27 mouse cellular contexts compared by ENCODE assay signal in genomic region chr10:12380139-12380538, GRCm38 (mm10).
"Had no signal": no experiment of that assay in that cellular context is flagged by ENCODE, and none has a peak within 500 bp of the region (broad histone marks: within the 10 kb centered on the region; RNA-seq: fewer than 3 reads in every experiment).

No protein-coding gene starts in this region.

- ATAC-seq: forebrain, embryonic 13.5 days; forebrain, embryonic 14.5 days; forebrain, embryonic 15.5 days; forebrain, embryonic 16.5 days; forebrain, postnatal 0 days had no signal

- H3K36me3 ChIP-seq: embryonic facial prominence, embryonic 10.5 days; embryonic facial prominence, embryonic 12.5 days; embryonic facial prominence, embryonic 15.5 days; forebrain, embryonic 10.5 days; forebrain, embryonic 12.5 days; forebrain, embryonic 15.5 days had no signal

- H3K27me3 ChIP-seq: embryonic facial prominence, embryonic 12.5 days; embryonic facial prominence, embryonic 13.5 days; embryonic facial prominence, embryonic 15.5 days; forebrain, embryonic 12.5 days; forebrain, embryonic 13.5 days; forebrain, embryonic 15.5 days had no signal

- H3K9ac ChIP-seq: embryonic facial prominence, embryonic 12.5 days; embryonic facial prominence, embryonic 13.5 days; embryonic facial prominence, embryonic 15.5 days; forebrain, embryonic 12.5 days; forebrain, embryonic 13.5 days; forebrain, embryonic 15.5 days; forebrain, postnatal 0 days had no signal

- DNase-seq: cerebellum, adult 9-11 months; cerebellum, postnatal 10 days; cerebellum, postnatal 14 days; cerebellum, postnatal 25 days; cerebellum, postnatal 36 days; embryo, embryonic 11 days; forebrain, postnatal 0 days; gastrocnemius, adult 2 months; gastrocnemius, postnatal 10 days; gastrocnemius, postnatal 14 days; gastrocnemius, postnatal 25 days; gastrocnemius, postnatal 36 days; heart, adult 11 months; heart, adult 18-20 months; heart, adult 2 months had no signal

- H3K27ac ChIP-seq: embryonic facial prominence, embryonic 10.5 days; embryonic facial prominence, embryonic 12.5 days; embryonic facial prominence, embryonic 13.5 days; embryonic facial prominence, embryonic 15.5 days; forebrain, embryonic 10.5 days; forebrain, embryonic 12.5 days; forebrain, embryonic 13.5 days; forebrain, embryonic 15.5 days; gastrocnemius, adult 2 months; heart, adult 2 months; heart, embryonic 10.5 days had no signal

- H3K4me3 ChIP-seq: embryonic facial prominence, embryonic 10.5 days; embryonic facial prominence, embryonic 12.5 days; embryonic facial prominence, embryonic 13.5 days; embryonic facial prominence, embryonic 15.5 days; erythroblast, embryonic 14.5 days; forebrain, embryonic 10.5 days; forebrain, embryonic 12.5 days; forebrain, embryonic 13.5 days; forebrain, embryonic 15.5 days; gastrocnemius, adult 2 months; heart, adult 2 months; heart, embryonic 10.5 days had no signal

- H3K4me1 ChIP-seq: embryonic facial prominence, embryonic 10.5 days; embryonic facial prominence, embryonic 12.5 days; embryonic facial prominence, embryonic 13.5 days; embryonic facial prominence, embryonic 15.5 days; forebrain, embryonic 10.5 days; forebrain, embryonic 12.5 days; forebrain, embryonic 13.5 days; forebrain, embryonic 15.5 days; heart, embryonic 10.5 days had no signal

- H3K4me2 ChIP-seq: embryonic facial prominence, embryonic 12.5 days; embryonic facial prominence, embryonic 13.5 days; embryonic facial prominence, embryonic 15.5 days; forebrain, embryonic 12.5 days; forebrain, embryonic 13.5 days; forebrain, embryonic 15.5 days had no signal

- H3K9me3 ChIP-seq: embryonic facial prominence, embryonic 10.5 days; embryonic facial prominence, embryonic 12.5 days; embryonic facial prominence, embryonic 13.5 days; embryonic facial prominence, embryonic 15.5 days; forebrain, embryonic 10.5 days; forebrain, embryonic 12.5 days; forebrain, embryonic 13.5 days; forebrain, embryonic 15.5 days; heart, embryonic 10.5 days had no signal
